Mouse (Mus musculus) cortical plate, adult 2 months (tissue): ENCODE measurements around the gene Ofcc1.

ENCODE experiments used
- CTCF ChIP-seq: fragments of 200-500 bp; IDR thresholded peaks from 2 replicates; pipeline ENCODE4 v1.5.1; 2011; ENCODE audit warnings: mild to moderate bottlenecking, control low read depth, low read length; ENCODE audit not compliant: insufficient read depth; ENCODE audit errors: extremely low read depth
- POLR2A ChIP-seq: fragments of 200-500 bp; IDR thresholded peaks from 2 replicates; pipeline ENCODE4 v1.6.1; 2011; ENCODE audit warnings: mild to moderate bottlenecking, low read length, control low read depth; ENCODE audit not compliant: insufficient read depth; ENCODE audit errors: extremely low read depth

DNA sequence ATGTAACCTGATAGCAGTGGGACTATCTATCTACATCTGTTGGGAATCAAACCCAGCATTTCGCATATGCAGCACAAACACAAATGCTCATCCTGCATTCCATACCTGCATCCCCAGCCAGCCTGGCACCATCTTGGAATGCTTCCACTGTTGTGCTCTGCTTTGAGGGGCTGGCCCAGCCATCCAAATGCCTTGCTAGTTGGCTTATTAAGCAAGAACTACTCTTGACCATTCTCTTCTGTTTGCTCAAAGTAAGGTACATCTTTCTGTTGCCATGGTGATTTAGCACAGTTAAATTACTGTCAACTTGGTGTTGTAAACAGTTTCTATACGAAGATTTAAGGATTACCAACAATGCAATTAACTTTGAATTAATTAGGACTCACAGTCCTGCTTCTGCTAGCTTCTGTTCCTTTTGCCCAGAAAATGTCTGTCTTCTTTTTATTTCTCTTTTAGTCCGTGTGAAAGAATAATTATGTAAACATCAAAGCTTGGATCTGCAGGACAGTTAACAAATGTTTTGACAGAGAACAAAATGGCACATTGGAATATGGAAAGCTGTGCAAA is 286.3 kb downstream of the Ofcc1 start:
- no peak for TF ChIP-seq POLR2A
- no peak for TF ChIP-seq CTCF
